Mouse (Mus musculus) intestine, embryonic 14.5 days (tissue): ENCODE results near the gene Ly6g6e. TPM values are rescaled to one million over a fixed set of nuclear protein-coding genes. Genes with fewer than 3 reads are reported as not detected.
A peak's percentile ranks its signal among the peaks of the same experiment; 100 is the strongest.
"Not testable (repeated sequence)": the region's sequence is repeated elsewhere in the genome, so short reads cannot be mapped to it uniquely, and the experiment has no call there.

Source experiments
- ATAC-seq: fragments of 200-750 bp; cut with Nextera tagmentation; replicated peaks from 2 replicates; pipeline ENCODE4 v1.8.0; 2017; ENCODE audit warnings: low read depth, moderate number of reproducible peaks, moderate TSS enrichment, moderate library complexity; ENCODE audit not compliant: low FRiP score, low TSS enrichment
- DNase-seq: peaks from one replicate; pipeline ENCODE4 v3.0.0-alpha.2; 2018; ENCODE audit warnings: low spot score
- H3K27ac ChIP-seq: fragments of 300-500 bp; sonication (generic); 2 replicates; pipeline ENCODE4 v1.5.1; 2014; ENCODE audit warnings: low read depth, mild to moderate bottlenecking, control low read depth
- H3K27me3 ChIP-seq: fragments of 300-500 bp; sonication (generic); replicated peaks from 2 replicates; pipeline ENCODE4 v1.6.1; 2014; ENCODE audit warnings: low read length, control low read depth; ENCODE audit not compliant: control insufficient read depth, insufficient read depth
- H3K36me3 ChIP-seq: fragments of 300-500 bp; sonication (generic); 2 replicates; pipeline ENCODE4 v1.6.1; 2014; ENCODE audit warnings: low read length, control low read depth; ENCODE audit not compliant: control insufficient read depth, insufficient read depth
- H3K4me1 ChIP-seq: fragments of 300-500 bp; sonication (generic); replicated peaks from 2 replicates; pipeline ENCODE4 v1.6.1; 2014; ENCODE audit warnings: low read length, control low read depth, mixed read lengths; ENCODE audit not compliant: control insufficient read depth, insufficient read depth
- H3K4me2 ChIP-seq: fragments of 300-500 bp; sonication (generic); 2 replicates; pipeline ENCODE4 v1.6.1; 2014; ENCODE audit warnings: low read length
- H3K4me3 ChIP-seq: fragments of 300-500 bp; sonication (generic); 2 replicates; pipeline ENCODE4 v1.5.1; 2014; ENCODE audit warnings: low read depth, low read length, control low read depth, mixed read lengths
- H3K9ac ChIP-seq: fragments of 300-500 bp; sonication (generic); 2 replicates; pipeline ENCODE4 v1.6.1; 2014; ENCODE audit warnings: mild to moderate bottlenecking, low read length
- H3K9me3 ChIP-seq: fragments of 300-500 bp; sonication (generic); 2 replicates; pipeline ENCODE4 v1.6.1; 2016; ENCODE audit warnings: low read length, control low read depth; ENCODE audit not compliant: control insufficient read depth
- WGBS: fragments of 180-500 bp; shearing (Covaris S2); extraction: QIAGEN DNeasy Blood & Tissue Kit; methylation state at CpG from one replicate; pipeline ENCODE4 v1.1.7; 2014; 5-methylcytosine and 5-hydroxymethylcytosine counted together
- polyA plus RNA-seq: library from polyadenylated mRNA; unstranded; fragments of >200 nt; fragmentation: Nextera tagmentation; extraction: Ambion mirVana; gene quantifications from 2 replicates; pipeline ENCODE4 v1.2.1, GENCODE M21; 2014

Gene Ly6g6e
- polyA plus RNA-seq, 1 experiment from 2014 or later, result 2.8 TPM

DNA sequence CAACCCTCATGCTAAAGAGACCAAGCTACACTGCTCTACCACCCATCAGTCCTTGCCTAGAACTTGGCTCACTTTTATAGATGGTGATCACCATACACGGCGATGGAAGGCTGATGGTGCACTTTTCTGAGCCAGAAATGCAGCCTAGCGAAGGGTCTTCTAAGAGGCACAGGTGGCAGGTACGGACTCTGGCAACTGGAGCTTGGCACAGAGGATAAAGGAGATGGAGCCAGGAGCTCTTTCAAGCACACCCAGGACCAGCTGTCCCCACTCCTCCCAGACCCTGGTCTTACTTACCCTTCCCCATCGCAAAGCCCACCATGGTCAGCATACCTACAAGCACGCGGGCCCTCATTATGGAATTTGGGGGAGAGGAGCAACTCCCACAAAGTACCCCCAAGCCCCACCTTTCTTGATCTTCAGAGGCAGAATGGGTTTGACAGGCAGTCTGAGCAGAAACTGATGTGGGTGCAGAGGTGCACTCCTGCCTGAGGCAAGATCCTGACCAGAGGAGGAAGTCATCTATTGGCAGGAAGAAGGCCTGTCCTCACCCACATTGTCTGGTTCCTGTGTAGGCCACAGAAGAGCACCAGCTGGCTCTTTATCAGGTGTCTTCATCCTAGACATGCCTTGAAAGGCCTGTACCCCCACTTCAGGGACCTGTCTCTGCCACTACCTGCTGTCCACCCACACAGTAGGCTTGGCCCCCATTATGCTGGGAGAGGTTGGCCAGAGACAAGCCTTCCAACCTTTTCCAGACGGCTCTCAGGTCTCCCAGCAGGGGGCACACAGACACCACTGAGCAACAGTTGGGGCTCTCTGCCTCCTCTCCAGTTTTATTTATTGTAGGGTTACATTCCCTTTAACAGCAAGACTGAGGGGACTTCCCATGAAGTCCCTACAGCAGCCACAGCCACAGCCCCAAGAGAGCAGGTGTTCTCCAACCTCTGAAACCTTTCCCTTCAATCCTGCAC is 38.6 kb downstream of the Ly6g6e start, which contains the start of gene Ly6g5b:
Gene Ly6g5b, minus strand, starts transcription at position 383 of the 974 bp plus-strand sequence.
- DNase-seq (no peak), ATAC-seq (no peak)
- Histone ChIP-seq H3K9me3 (no peaks in the 10 kb centered on the region), H3K9ac (no peak within 1 kb of the TSS), H3K27me3 (no peaks in the 10 kb centered on the region), H3K36me3 (peaks cover 54% of the 10 kb centered on the region), H3K4me2 (no peak within 1 kb of the TSS), H3K27ac (no peak within 1 kb of the TSS), H3K4me1 (peaks cover 5% of the 10 kb centered on the region), H3K4me3 (no peak within 1 kb of the TSS)
- WGBS, result 85% methylated on average over 8 of the region's 8 CpGs

DNA sequence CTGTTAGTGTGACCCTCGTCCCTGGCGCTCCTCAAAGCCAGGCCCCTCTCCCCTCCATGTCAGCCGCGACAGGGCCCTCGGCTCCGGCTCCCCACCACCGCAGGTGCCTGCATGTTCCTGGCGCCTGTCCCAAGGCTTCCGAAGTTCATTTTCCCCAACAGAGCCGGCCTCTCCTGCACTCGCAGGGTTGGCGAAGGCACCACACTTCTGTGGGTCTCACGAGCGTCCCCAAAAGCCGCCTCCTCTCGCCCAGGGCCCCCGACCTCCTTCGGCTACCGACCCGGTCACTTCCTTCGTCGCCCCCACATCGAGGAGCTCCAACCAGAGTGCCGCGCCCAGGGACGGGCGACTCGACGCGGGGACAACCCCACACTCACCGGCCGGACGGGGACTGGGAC is 44.0 kb downstream of the Ly6g6e start:
- peak; percentile 64 for DNase-seq
- Histone ChIP-seq H3K9ac (peak overlapping the region; percentile 85), H3K4me2 (peak overlapping the region; percentile 93), H3K27me3 (no peaks in the 10 kb centered on the region), H3K4me3 (peak overlapping the region; percentile 99), H3K9me3 (no peaks in the 10 kb centered on the region), H3K4me1 (peaks cover 27% of the 10 kb centered on the region), H3K36me3 (peaks cover 53% of the 10 kb centered on the region), H3K27ac (peak overlapping the region; percentile 88; the same call in 1 of the 2 replicates)
- ATAC-seq, result no peak; the same call in 1 of the 2 replicates
- 0% methylated on average over 33 of the region's 33 CpGs for WGBS

DNA sequence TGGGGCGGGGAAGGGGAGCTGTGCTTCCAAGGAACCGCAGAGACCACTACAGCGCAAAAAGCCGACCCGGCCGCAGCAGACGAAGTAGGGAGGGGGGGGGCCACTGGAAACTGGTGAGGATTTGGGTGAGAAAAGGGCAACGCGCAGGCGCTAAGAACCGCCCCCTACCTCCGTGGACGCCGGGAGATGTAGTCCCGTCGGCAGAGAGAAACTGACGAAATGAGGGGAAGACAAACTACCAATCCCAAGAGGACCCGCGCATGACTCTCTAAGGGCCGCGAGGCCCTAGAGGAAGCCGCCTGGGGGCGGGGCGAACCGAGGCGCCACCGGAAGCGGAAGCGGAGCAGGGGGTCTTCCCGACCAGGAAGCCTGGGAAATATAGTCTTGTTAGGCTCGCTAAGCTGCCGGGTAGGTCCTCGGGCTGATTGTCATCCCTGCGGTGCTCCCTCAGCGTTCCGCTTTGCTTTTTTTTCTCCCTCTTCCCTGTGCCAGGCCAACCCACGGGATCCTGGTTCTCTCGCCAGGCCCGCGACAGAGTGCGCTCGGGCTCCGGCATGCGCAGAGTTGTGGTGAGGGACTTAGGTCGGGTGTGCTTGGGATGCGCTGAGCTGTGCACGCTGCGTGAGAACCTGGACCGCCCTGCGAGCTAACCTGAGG is 44.6 kb downstream of the Ly6g6e start, which contains the start of gene Gpank1:
Gene Gpank1, plus strand, starts transcription at position 313 of the 657 bp plus-strand sequence.
- Histone ChIP-seq H3K9ac (peak within 1 kb of the TSS; percentile 85), H3K27ac (peak within 1 kb of the TSS; percentile 88), H3K9me3 (no peaks in the 10 kb centered on the region), H3K4me2 (peak within 1 kb of the TSS; percentile 93), H3K4me1 (peaks cover 27% of the 10 kb centered on the region), H3K36me3 (peaks cover 48% of the 10 kb centered on the region), H3K27me3 (no peaks in the 10 kb centered on the region), H3K4me3 (peak within 1 kb of the TSS; percentile 99)
- under 1% methylated on average over 50 of the region's 50 CpGs for WGBS
- ATAC-seq (peak; percentile 92), DNase-seq (peak; percentile 94)

DNA sequence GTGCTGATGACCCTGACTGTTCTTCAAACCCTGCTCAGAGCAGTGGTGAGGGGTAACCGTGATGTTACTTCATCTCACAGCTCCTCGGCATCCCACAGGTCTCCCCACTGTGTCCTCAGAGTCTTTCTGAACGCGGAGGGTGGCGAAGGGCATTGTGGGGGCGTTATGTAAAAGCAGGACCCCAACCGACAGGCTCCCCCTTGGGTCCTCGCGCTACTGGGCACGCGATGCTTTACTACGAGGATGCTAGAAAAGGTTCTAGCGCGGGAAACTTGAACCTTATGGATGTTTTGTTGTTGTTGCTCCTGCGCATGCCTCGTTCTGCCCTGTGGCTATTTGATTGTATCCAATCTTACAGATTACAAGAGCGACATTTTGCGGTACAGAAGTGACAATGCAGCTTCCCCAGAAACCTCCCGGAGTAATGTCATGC is 45.2 kb downstream of the Ly6g6e start, which contains the start of gene Csnk2b:
Gene Csnk2b, minus strand, starts transcription at position 183 of the 433 bp plus-strand sequence.
- H3K27me3 ChIP-seq, result no peaks in the 10 kb centered on the region
- DNase-seq, result no peak
- ATAC-seq, result peak; percentile 15
- H3K9me3 ChIP-seq, result no peaks in the 10 kb centered on the region
- H3K4me1 ChIP-seq, result peaks cover 30% of the 10 kb centered on the region
- peak within 1 kb of the TSS; percentile 99 for H3K4me3 ChIP-seq
- peak within 1 kb of the TSS; percentile 88 for H3K27ac ChIP-seq
- H3K36me3 ChIP-seq, result peaks cover 44% of the 10 kb centered on the region
- under 1% methylated on average over 19 of the region's 19 CpGs for WGBS
- H3K4me2 ChIP-seq, result peak within 1 kb of the TSS; percentile 93
- H3K9ac ChIP-seq, result peak within 1 kb of the TSS; percentile 85

DNA sequence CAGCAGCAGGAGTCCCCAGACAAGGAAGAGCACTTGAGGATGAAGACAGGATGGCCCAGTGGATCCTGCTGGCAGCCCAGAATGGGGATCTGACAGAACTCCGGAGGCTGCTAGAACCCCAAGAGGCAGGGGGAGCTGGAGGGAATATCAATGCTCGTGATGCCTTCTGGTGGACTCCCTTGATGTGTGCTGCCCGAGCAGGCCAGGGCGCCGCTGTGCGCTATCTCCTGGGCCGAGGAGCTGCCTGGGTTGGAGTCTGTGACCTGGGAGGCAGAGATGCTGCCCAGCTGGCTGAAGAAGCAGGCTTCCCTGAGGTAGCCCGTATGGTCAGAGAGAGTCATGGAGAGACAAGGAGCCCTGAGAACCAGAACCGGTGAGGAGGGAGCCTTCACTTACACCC is 46.6 kb downstream of the Ly6g6e start:
- 90% methylated on average over 9 of the region's 9 CpGs for WGBS
- H3K9me3 ChIP-seq, H3K9ac ChIP-seq, H3K4me3 ChIP-seq, ATAC-seq, H3K4me2 ChIP-seq, H3K27me3 ChIP-seq, H3K27ac ChIP-seq, DNase-seq: not testable (repeated sequence)
- peaks cover 39% of the 10 kb centered on the region for H3K36me3 ChIP-seq
- H3K4me1 ChIP-seq, result peaks cover 33% of the 10 kb centered on the region

DNA sequence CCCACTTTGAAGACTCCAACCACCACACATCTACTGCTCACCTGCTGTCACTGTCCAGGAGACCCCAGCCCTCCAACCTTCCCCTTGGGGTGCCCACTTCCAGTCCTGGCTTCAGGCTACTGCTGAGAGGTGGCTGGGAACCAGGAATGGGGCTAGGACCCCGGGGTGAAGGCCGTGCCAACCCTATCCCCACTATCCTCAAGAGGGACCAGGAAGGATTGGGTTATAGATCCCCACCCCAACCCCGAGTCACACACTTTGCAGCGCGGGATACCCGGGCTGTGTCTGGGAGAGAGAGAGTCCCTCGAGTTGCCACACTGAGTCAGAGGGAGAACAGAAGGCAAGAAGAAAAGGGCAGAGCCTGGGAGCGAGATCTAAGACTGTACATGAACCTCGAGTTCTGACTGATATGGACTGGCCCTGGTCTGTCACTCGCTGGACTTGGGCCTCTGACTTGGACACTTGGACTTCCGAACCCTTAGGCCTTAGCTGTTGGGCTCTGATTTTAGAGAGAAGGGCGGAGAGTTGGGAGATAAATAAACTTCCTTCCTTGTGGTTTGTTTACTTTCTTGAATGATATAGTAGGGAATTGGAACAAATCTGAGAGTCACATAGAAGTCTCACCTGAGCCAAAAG is 47.7 kb downstream of the Ly6g6e start:
- not testable (repeated sequence) for DNase-seq, H3K27me3 ChIP-seq, H3K9ac ChIP-seq, H3K9me3 ChIP-seq, ATAC-seq, H3K27ac ChIP-seq, H3K4me2 ChIP-seq, H3K4me3 ChIP-seq
- Histone ChIP-seq H3K36me3 (peaks cover 28% of the 10 kb centered on the region), H3K4me1 (peaks cover 33% of the 10 kb centered on the region)
- WGBS, result 92% methylated on average over 12 of the region's 12 CpGs

DNA sequence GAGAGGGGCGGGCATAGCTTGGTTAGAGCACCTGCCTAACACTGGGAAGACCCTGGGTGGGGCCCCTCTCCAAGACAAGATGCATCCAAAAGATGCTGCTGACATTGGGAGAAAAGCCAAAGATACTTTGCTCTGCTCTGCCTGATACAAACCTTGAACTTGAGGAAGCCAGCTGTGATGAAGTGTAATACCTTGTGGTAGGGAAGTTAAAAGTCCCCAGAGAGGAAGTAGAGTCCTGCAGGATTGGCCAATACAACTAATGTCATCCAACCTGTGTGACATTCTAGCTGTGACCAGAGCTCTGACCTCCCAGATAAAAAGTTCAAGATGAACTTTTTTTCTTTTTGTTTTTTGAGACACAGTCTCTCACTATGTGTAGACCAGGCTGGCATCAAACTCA is 48.4 kb downstream of the Ly6g6e start:
- H3K4me2 ChIP-seq, result peak overlapping the region; percentile 80; the same call in 1 of the 2 replicates

DNA sequence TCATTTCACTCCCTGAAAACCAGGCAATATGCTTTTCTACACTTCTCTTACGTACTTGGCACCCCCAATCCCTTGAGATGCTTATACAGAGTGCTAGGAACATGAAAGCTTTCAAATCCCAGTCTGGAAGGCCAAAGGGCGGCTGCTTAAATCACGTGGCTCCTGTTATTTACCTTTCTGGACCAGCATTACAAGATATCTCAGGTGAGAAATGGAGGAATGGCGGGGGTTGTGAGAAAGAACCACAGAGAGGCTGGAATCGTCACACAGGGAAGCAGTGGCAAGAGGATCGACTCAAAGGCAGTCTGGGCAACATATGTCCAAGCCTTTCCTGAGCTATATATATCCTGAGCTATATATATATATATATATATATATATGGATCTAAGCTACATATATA is 48.9 kb downstream of the Ly6g6e start:
- Histone ChIP-seq H3K27me3 (no peaks in the 10 kb centered on the region), H3K36me3 (peaks cover 25% of the 10 kb centered on the region), H3K9ac (peak overlapping the region; percentile 74), H3K9me3 (no peaks in the 10 kb centered on the region), H3K4me1 (peaks cover 25% of the 10 kb centered on the region), H3K4me3 (peak overlapping the region; percentile 69), H3K4me2 (peak overlapping the region; percentile 80), H3K27ac (peak overlapping the region; percentile 85)
- WGBS, result 20% methylated on average over 6 of the region's 6 CpGs
- ATAC-seq, result no peak
- no peak for DNase-seq

More for the DNA sequence above, 48.4 kb downstream of the Ly6g6e start:
- no peak for ATAC-seq
- Histone ChIP-seq H3K36me3 (peaks cover 22% of the 10 kb centered on the region), H3K27me3 (no peaks in the 10 kb centered on the region), H3K4me1 (peaks cover 30% of the 10 kb centered on the region), H3K9ac (no peak overlapping the region), H3K9me3 (no peaks in the 10 kb centered on the region), H3K27ac (no peak overlapping the region), H3K4me3 (no peak overlapping the region)
- WGBS, result 95% methylated on average over 1 of the region's 1 CpGs
- no peak for DNase-seq
